Mouse (Mus musculus) NIH3T3 (cell line): Measurements from ENCODE around the gene Ddx24.
"Not testable (repeated sequence)": the region's sequence is repeated elsewhere in the genome, so short reads cannot be mapped to it uniquely, and the experiment has no call there.

Experiments
- DNase-seq: peaks from one replicate; pipeline ENCODE4 v3.0.0-alpha.2; 2012; ENCODE audit warnings: low read depth

The Ddx24 gene

GRCm38 (mm10) chr12:103425729-103426470 lies at the start of gene Ddx24:
TSS of gene Ddx24 (minus strand) at chr12:103425830.
- peak; percentile 99 for DNase-seq

GRCm38 (mm10) chr12:103474481-103474880 lies 48.9 kb upstream of the Ddx24 start:
- DNase-seq, result no peak

DNA sequence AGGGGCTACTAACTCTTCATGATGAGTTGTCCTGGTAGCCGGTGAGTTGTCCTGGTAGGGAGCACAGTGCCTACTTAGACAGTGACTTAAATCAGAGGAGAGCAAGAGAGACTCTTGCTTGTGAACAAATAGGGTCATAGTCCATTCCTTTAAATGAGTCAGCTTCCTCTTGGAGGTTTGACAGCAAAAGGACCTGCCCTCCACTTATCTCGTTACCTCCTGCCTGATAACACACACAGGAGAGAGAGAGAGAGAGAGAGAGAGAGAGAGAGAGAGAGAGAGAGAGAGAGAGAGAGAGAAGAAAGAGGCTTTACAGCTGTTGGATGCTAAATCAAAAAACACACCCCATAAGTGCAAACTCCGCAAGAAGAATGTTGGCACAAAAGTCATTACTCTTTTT lies 31.5 kb upstream of the Ddx24 start, which contains the start of gene Ifi27l2b:
Gene Ifi27l2b, minus strand, starts transcription at position 84 of the 400 bp plus-strand sequence.
- DNase-seq, result no peak

DNA sequence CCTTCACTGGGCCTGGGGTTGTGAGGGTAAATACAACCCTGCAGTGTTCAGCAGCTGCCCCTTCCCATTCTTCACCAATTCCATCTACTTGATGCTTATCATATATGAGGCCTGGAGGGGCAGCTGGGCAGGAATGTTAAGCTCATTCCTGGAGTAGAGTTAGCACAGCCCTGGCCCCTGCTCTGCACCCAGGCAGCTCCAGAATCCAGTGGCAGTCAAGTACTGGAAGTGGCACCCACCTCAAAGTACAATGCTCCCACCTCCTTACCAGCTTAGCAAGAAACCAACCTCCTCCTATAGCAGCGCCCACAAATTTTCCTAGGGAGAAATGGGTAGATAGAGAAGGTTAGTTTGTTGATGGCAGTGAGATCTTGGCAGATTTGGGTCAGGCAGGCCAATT lies 31.1 kb upstream of the Ddx24 start:
- DNase-seq, result not testable (repeated sequence)

GRCm38 (mm10) chr12:103453361-103453760 lies 27.7 kb upstream of the Ddx24 start:
- peak; percentile 70 for DNase-seq

GRCm38 (mm10) chr12:103445060-103445459 lies 19.4 kb upstream of the Ddx24 start:
- no peak for DNase-seq

DNA sequence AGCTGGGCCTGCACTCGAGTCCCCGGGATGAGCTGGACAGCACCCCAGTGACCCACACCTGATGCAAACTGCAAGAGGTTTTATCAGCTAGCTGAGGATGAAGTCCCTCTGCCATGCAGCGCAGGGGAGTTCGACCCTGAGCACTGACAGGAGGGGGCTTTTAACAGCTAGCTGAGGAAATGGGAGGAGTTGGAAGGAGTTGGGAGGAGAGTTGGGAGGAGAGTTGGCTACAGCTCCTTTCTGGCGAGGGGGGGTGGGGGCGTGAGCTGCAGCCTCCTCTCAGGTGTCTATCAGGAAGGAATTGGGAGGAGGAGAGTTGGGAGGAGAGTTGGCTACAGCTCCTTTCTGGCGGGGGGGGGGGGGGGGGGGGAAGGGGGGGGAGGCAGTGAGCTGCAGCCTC lies 18.6 kb upstream of the Ddx24 start:
- DNase-seq, result not testable (repeated sequence)

GRCm38 (mm10) chr12:103443524-103443923 lies 17.9 kb upstream of the Ddx24 start, which contains the start of gene Ifi27l2a:
TSS of gene Ifi27l2a (minus strand) at chr12:103443680.
- DNase-seq, result peak; percentile 10

GRCm38 (mm10) chr12:103437601-103438000 lies 12.0 kb upstream of the Ddx24 start:
- no peak for DNase-seq

DNA sequence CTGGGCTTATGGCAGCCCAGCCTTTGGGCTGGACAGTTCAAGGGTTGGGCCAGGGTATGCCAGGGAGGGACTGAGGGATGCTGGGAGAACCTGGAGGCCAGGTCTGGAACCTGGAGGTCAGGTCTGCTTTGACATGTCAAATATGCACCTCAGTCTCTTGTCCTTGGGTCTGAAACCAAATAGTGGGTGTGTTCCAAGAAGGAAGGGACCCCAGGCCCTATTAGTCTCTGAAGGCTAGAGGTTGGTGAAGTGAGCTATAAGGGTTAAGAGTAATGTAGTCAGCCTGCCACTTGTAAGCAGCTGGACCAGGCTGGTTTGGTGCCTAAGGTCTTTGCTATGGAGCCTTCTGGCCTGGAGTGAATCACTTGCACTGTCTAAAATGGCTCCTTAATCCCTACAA lies 9.2 kb upstream of the Ddx24 start:
- DNase-seq, result no peak

GRCm38 (mm10) chr12:103433986-103434731 lies 8.5 kb upstream of the Ddx24 start, which contains the start of gene Ifi27:
TSS of gene Ifi27 (plus strand) at chr12:103434211.
- DNase-seq, result peak; percentile 92

GRCm38 (mm10) chr12:103433430-103433829 lies 7.8 kb upstream of the Ddx24 start:
- DNase-seq, result peak; percentile 38

- no peak for DNase-seq
Measured at GRCm38 (mm10) chr12:103426710-103427109, 1.1 kb upstream of the Ddx24 start.

DNA sequence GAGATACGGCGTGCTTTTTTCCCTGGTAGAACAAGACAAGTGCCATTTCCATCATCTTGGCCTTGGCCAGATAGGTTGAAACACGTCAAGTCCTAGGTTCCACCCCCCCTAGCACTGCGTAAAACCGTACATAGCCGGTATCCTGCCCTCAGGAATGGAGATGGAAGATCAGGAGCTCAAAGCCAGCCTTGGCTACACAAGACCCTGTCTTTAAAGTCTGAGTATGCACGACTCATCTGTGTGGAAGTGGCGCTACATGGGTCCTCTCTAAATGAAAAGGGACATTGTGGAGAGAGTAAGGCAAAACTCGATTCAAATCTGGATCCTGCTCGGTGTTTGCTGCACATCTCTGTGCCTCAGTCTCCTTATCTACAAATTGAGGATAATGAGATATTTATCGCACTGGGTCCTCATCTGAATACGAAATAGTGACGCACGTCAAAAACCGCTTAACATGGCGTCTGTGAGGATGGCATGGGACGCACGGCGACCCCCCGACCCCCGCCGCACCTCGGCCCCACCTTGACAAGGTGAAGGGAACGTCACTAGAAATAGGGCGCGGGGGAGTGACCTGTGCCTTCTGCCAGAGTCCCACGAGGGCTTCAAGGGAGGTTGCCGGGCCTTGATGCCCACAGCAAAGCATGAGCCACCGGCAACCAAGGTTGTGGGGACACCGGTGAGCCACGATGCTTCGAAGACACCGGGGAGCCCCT lies 458 bp downstream of the Ddx24 start:
- DNase-seq, result no peak

DNA sequence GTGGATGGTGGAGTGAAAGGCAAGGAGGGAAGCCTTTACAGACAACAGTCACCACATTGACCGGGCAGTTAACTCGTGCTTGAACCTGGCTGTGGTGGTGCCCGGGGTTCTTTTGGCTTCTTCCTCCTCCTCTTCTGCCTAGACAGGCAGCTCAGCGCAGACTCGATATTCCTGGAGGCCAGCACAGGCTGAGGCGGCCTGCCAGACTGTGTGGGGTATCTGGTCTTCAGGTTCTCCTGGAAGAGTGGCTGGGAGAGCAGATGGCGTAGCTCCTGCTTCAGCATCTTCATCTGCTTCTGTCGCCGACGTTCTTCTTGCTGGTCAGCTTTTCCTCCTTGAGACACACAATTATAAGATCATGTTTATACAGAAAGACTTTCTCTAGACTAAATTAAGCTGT lies 17.5 kb downstream of the Ddx24 start:
- no peak for DNase-seq

DNA sequence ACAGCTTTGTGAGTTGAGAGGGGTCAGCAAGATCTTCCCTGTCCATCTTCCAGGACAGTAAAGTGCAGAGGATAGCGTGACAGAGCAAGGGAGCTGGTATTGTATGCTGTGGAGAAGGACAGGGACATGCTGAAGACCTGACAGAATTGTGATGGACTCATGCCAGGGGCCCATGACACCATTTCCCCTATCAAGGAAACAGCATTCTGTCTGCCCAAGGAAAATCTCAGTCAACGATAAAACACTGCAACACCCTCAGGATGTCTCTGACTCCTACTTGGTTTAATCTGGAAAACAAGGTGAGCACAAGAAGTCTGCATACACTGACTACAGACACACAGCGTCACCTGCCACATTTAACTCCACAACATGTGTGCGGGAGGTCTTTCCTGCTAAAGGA lies 17.9 kb downstream of the Ddx24 start, which contains the start of gene 9330161L09Rik:
Gene 9330161L09Rik, minus strand, starts transcription at position 101 of the 400 bp plus-strand sequence.
- DNase-seq, result no peak

DNA sequence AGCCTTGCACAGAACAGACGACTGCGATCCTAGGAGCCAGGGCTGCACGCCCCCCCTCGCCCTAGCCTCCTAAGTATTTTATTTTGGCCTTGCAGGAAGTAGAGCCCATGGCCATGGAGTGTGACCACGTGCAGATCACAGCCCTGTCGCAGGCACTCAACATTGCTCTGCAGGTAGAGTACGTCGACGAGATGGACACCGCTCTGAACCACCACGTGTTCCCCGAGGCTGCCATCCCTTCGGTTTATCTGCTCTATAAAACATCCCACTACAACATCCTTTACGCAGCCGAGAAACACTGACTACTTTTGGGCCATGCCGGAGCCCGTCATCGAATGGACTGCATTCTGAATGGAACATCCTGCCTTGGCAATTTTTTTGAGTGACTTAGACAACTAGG lies 21.5 kb downstream of the Ddx24 start:
- DNase-seq, result no peak

GRCm38 (mm10) chr12:103396751-103397150 lies 28.9 kb downstream of the Ddx24 start:
- no peak for DNase-seq

- DNase-seq, result no peak
Measured at GRCm38 (mm10) chr12:103395486-103396275, 29.9 kb downstream of the Ddx24 start.

DNA sequence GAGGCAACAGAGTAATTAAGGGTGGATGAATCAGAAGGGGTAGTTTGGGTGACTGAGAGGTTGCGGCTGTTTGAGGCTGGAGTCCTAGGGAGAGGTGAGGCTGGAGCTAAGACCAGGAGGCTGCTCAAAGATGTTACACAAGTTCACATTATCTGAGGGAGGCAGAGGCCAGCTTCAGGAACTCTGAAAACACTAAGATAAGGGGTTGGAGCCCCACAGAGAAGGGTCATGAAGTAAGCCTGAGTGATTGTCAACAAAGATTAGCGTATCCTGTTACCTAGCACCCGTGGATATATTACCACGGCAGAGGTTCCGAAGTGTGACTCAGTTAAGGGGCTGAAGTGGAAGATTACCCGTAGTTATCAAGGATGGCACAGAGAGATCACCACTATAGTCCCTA lies 32.1 kb downstream of the Ddx24 start:
- DNase-seq, result no peak

DNA sequence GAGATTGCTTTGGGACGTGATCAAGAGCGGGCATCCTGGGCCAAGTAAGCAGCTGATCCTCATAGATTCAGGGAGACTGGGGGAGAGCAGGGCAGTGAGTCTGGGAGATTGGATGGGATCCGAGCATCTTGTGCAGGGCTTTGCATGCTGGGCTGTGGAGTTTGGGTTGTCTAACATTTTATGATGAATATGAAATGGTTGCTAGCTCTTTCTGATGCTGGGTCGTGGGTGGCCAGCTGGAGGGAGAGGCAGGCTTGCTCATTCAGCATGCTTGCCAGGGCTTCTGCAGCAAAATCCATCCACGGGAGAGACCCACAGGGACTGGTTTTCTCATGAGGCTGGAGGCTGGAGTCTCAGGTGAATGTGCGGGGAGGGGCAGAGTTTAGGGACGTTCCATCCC lies 34.5 kb downstream of the Ddx24 start:
- no peak for DNase-seq

GRCm38 (mm10) chr12:103389982-103390381 lies 35.6 kb downstream of the Ddx24 start:
- no peak for DNase-seq
